Mouse (Mus musculus) leukemia stem cell, adult 10-12 weeks (primary cell): ENCODE data around the gene Gm3411. TPM values are rescaled to one million over a fixed set of nuclear protein-coding genes. Genes with fewer than 3 reads are reported as not detected.

Experiments
- polyA plus RNA-seq: library from polyadenylated mRNA; stranded (reverse); fragments of >175 nt; gene quantifications from 2 replicates; pipeline ENCODE4 v1.2.3, GENCODE M21; 2012; ENCODE audit warnings: low replicate concordance

The Gm3411 gene
- polyA plus RNA-seq = not detected in 2 replicates

DNA sequence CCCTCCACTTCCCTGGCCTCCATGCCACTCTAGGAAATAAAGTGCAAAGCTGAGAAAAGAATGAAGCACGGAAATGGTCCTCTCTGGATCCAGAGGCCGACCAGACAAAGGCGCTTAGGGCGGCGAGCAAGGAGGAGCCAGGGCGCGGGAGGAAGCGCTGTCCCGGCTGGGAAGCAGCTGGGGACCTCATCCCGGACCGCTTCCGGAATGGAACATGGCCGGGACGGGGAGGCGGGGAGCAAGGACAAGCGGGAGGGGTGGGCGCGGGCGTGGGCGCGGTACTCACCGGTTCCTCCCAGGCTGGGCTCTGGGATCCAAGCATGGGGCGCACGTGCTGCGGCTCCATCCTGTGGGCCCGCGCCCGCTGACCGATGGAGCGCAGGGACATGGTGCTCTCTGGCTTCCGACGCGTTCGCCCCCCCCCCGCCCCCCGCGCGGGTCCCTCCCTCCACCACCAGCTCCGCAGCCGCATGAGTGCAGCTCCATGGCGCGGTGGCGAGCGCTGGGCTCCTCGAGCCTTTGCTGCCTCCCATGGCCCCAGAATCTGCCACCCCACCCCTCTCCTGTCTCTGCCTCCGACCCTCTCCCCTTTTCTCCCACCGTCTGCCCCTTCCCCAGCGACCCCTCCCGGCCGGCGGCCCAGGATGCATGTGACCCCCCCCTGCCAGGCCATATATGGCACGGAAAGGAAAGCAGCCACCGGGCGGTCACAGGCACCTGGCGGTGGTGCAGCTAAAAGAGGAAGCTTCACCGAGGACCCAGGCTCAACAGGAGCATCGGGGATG is at the start of gene Gm3411:
Gene Gm3411 (minus strand): TSS at position 320 of the 785 bp plus-strand sequence.

GRCm38 (mm10) chr14:6304743-6305142 is 17.7 kb upstream of the Gm3411 start, which contains the start of gene Gm21103:
Gm21103 (minus strand) TSS chr14:6304843.

DNA sequence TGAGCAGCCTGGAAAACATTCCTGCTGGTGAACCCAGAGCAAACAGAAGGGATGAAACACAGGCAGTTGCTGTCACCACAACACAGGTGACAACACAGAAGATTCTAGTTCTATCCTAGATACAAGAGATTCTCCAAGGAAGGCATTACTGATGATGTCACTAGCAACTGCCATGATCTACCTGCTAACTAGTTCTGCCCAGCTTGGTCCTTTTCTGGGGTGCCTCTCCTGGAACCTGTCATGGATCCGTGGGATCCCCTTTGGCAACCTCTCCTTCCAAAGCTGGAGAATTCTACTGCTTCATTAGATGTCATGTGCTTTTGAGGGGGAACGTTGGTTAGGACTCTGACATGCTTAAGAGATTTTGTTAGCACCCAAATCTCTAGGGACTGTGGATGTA is 67.9 kb downstream of the Gm3411 start, which contains the start of gene Gm21560:
Gene Gm21560 (minus strand): TSS at position 101 of the 400 bp plus-strand sequence.

Other genes starting within 250 kb of the Gm3411 start
- not detected in 2 replicates for gene Gm6337, start 229.0 kb downstream of the Gm3411 start, polyA plus RNA-seq
- not detected in 2 replicates for gene Gm8206, start 193.3 kb downstream of the Gm3411 start, polyA plus RNA-seq
- not detected in 2 replicates for gene Gm3468, start 178.6 kb downstream of the Gm3411 start, polyA plus RNA-seq
- gene Gm3476, start 161.4 kb downstream of the Gm3411 start, polyA plus RNA-seq = not detected in 2 replicates
- not detected in 2 replicates for gene Gm21560, start 68.0 kb downstream of the Gm3411 start, polyA plus RNA-seq
- not detected in 2 replicates for gene Gm21103, start 17.6 kb upstream of the Gm3411 start, polyA plus RNA-seq
- gene Gm3618, start 56.4 kb upstream of the Gm3411 start, polyA plus RNA-seq = not detected in 2 replicates
- not detected in 2 replicates for gene Gm16440, start 103.1 kb upstream of the Gm3411 start, polyA plus RNA-seq
- gene Gm3591, start 125.2 kb upstream of the Gm3411 start, polyA plus RNA-seq = not detected in 2 replicates
- not detected in 2 replicates for gene Gm3594, start 157.4 kb upstream of the Gm3411 start, polyA plus RNA-seq